Mouse (Mus musculus): ENCODE data around the gene Ppp1r1c.

The Ppp1r1c gene

GRCm38 (mm10) chr2:79865275-79865999 is 157.9 kb downstream of the Ppp1r1c start:
- DNase-seq (ENCODE audit: low read depth) = peak; percentile 34

All from fibroblast of lung, adult 2 months (primary cell).